Mouse (Mus musculus): ENCODE results near the gene Itprip. TPM values are rescaled to one million over a fixed set of nuclear protein-coding genes. Genes with fewer than 3 reads are reported as not detected.
"Not testable (repeated sequence)": the region's sequence is repeated elsewhere in the genome, so short reads cannot be mapped to it uniquely, and the experiment has no call there.

Gene Itprip
- polyA plus RNA-seq, 1 experiment: 16.9 TPM

DNA sequence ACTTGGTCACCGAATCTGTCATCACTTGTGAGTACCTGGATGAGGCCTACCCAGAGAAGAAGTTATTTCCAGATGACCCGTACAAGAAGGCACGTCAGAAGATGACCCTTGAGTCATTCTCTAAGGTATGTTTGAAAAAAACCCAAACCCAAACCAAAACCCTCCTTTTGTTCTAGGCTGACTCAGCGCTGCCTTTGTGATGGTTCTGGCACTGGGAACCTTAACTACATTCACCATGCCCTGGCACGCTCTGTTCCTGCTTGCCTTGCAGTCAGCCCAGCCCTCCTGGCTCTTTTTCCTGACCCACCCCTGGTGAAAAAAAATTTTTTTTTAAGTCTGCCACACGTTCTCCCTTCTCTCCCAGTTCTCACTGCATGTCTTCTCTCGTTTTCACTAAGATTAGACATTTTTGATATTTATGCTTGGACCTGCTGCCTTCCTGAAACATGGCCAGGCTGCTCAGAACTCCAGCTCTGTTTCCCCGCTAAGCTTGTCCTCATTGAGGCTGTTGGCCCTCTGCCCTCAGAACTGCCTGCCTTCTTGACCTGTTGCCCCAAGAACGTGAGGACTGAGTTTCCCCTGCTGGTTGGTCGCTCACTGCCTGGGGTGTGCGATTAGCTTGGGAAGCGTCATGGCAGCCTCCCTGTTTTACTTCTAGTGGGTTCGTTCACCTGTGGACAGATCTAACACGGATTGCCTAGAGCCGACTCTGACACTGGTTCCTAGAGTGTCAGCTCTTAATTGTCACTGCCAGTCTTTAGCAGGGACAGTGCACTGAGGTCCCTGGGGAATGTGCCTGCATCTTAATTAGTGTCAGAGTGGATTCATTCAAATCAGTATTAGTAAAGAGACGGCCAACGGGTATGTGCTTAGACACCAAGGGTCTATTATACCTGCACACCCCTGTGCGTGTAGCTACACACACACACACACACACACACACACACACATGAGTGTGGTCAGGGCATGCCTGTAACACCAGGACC is 60.8 kb downstream of the Itprip start:
- no peak overlapping the region for H3K27ac ChIP-seq (ENCODE audit: insufficient read depth, low read length)
- no peak overlapping the region for H3K4me3 ChIP-seq (ENCODE audit: extremely low read depth, insufficient read depth, insufficient read length)
- peaks cover 6% of the 10 kb centered on the region; the same call in 1 of the 2 replicates for H3K27me3 ChIP-seq (ENCODE audit: control insufficient read depth, insufficient read depth, low read length)
- H3K36me3 ChIP-seq (ENCODE audit: control insufficient read depth, insufficient read depth, low read length): no peaks in the 10 kb centered on the region
- no peak for TF ChIP-seq CTCF (IDR thresholded peaks at IDR 0.05; ENCODE audit: extremely low read depth, insufficient read depth, insufficient read length, insufficient replicate concordance)
- TF ChIP-seq POLR2A (IDR thresholded peaks at IDR 0.05; ENCODE audit: low read depth, low read length): no peak
- H3K4me1 ChIP-seq (ENCODE audit: control insufficient read depth, insufficient read depth, insufficient read length): peaks cover 8% of the 10 kb centered on the region
- 87% methylated on average over 18 of the region's 18 CpGs for WGBS
- DNase-seq (ENCODE audit: low read depth in 1 of 2, low spot score in 2 of 2): no peak

DNA sequence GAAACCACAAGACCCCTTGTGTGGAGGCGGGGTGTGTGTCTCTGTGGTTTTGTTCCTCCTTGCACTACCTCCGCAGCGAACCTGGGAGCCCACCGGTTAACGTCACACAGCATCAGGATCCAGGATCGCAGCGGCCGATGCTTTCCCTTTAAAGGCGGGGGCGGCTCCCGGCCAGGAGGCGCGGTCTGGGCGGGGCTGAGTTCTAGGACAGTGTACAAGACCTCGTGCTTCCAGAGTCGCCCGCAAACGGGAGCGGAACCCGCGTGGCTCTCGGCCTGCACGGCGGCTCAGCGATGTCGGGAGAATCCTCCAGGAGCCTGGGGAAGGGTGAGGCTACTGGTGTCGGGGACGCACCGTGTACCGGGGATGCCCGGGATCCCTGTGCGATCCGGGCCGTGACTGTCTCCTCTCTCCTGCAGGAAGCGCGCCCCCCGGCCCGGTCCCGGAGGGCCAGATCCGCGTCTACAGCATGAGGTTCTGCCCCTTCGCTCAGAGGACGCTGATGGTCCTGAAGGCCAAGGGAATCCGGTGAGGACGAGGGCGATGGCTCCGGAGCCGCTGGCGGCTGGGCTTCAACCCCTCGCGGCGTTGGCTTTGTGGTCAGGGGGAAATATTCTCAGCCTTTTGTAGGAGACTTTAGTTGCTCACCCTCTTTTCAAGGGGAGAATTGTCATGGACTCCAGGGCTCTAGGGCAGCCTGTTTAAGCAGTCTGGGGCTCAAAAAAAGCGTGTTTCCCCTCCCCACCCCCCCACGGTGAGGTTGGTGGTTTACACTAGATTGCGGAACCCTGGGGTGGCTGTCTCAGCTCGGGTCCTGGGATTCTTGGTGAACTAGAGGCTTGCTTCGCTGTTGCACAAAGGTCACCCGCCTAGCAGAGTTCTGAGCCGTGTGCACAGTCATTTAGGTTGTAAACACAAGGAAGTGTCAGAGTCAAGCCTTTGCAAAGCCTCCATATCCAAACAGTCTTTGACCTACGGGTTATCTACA is 64.0 kb downstream of the Itprip start, which contains the start of gene Gsto1:
TSS of gene Gsto1 (plus strand) at position 175 of the 988 bp plus-strand sequence.
- Histone ChIP-seq H3K27ac (ENCODE audit: insufficient read depth, low read length) (no peak within 1 kb of the TSS; the same call in 1 of the 2 replicates), H3K4me1 (ENCODE audit: control insufficient read depth, insufficient read depth, insufficient read length) (peaks cover 8% of the 10 kb centered on the region)
- WGBS: under 1% methylated on average over 60 of the region's 60 CpGs

DNA sequence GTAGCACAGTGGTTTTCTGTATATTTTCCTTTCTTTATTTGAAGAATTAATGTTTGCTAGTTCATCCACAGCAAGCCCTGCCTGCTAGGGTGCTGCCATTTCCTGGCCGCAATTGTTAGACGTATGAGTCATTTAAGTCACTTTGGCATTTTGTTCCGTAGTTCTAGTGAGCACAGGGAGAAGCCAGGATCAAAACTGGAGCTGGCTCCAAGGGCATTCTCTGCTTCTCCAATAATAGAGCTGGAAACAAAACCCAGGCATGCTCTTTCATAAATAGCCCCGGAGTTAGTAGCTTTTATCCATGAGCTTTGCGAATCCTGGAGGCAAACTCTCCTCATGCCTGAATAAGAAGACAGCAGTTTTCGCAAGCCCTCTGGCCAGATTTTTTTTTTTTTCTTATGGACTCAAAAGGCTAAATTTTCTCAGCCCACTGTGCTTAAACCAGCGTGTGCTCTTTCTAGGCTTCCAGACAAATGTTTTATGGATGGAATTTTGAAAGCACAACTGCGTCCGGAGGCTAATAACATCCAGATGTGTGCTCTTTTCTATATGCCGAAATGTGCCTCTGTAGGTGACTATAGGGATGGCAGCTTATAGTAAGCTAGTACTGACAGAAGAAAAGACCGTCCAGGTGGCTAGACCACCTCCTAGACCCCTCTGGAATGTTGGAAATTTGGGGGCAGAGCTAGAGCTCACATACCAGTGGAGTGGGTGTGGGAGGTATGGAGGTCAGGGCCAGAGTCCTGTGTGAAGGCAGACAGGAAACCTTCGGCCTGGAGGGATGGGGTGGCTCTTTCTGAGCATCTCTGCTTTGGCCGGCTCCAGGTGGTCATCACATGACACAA is 64.9 kb downstream of the Itprip start:
- H3K4me3 ChIP-seq (ENCODE audit: extremely low read depth, insufficient read depth, insufficient read length): peak overlapping the region; percentile 73; the same call in 1 of the 2 replicates
- WGBS: 38% methylated on average over 13 of the region's 13 CpGs
- peaks cover 10% of the 10 kb centered on the region for H3K4me1 ChIP-seq (ENCODE audit: control insufficient read depth, insufficient read depth, insufficient read length)
- TF ChIP-seq POLR2A (IDR thresholded peaks at IDR 0.05; ENCODE audit: low read depth, low read length): no peak
- TF ChIP-seq CTCF (IDR thresholded peaks at IDR 0.05; ENCODE audit: extremely low read depth, insufficient read depth, insufficient read length, insufficient replicate concordance): no peak
- DNase-seq (ENCODE audit: low read depth in 1 of 2, low spot score in 2 of 2): no peak
- no peak overlapping the region for H3K27ac ChIP-seq (ENCODE audit: insufficient read depth, low read length)
- no peaks in the 10 kb centered on the region for H3K36me3 ChIP-seq (ENCODE audit: control insufficient read depth, insufficient read depth, low read length)
- H3K27me3 ChIP-seq (ENCODE audit: control insufficient read depth, insufficient read depth, low read length): peaks cover 6% of the 10 kb centered on the region; the same call in 1 of the 2 replicates

More for the DNA sequence above, 64.0 kb downstream of the Itprip start, which contains the start of gene Gsto1:
- Histone ChIP-seq H3K4me3 (ENCODE audit: extremely low read depth, insufficient read depth, insufficient read length) (peak within 1 kb of the TSS; percentile 73), H3K36me3 (ENCODE audit: control insufficient read depth, insufficient read depth, low read length) (no peaks in the 10 kb centered on the region), H3K27me3 (ENCODE audit: control insufficient read depth, insufficient read depth, low read length) (peaks cover 6% of the 10 kb centered on the region; the same call in 1 of the 2 replicates)
- peak in 1 of 2 experiments; percentile 65 for DNase-seq (ENCODE audit: low read depth in 1 of 2, low spot score in 2 of 2)
- TF ChIP-seq CTCF (IDR thresholded peaks at IDR 0.05; ENCODE audit: extremely low read depth, insufficient read depth, insufficient read length, insufficient replicate concordance) (no peak), POLR2A (IDR thresholded peaks at IDR 0.05; ENCODE audit: low read depth, low read length) (no peak)

DNA sequence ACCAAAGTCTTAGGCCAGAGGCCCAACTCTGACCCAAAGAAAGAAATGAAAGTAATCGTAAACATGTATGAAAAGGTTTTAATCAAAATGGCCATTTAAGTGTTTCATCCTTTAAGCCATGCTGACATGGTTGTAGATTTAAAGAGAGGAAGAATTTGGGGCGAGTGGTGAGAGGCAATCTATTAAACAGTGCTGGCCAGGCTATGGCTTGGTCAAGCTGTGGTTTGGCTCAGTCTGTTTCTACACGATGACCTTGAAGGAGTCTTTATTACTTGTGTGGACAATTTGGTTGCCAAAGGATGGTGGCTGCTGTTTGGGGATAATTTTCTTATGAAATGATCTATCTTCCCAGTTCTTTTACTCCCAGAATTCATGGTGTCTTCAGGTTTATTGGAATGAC is 66.0 kb downstream of the Itprip start:
- 84% methylated on average over 3 of the region's 3 CpGs for WGBS
- no peak overlapping the region for H3K27ac ChIP-seq (ENCODE audit: insufficient read depth, low read length)
- H3K4me3 ChIP-seq (ENCODE audit: extremely low read depth, insufficient read depth, insufficient read length): no peak overlapping the region
- peaks cover 10% of the 10 kb centered on the region for H3K4me1 ChIP-seq (ENCODE audit: control insufficient read depth, insufficient read depth, insufficient read length)
- no peak for DNase-seq (ENCODE audit: low read depth in 1 of 2, low spot score in 2 of 2)
- TF ChIP-seq POLR2A (IDR thresholded peaks at IDR 0.05; ENCODE audit: low read depth, low read length) (no peak), CTCF (IDR thresholded peaks at IDR 0.05; ENCODE audit: extremely low read depth, insufficient read depth, insufficient read length, insufficient replicate concordance) (no peak)
- H3K36me3 ChIP-seq (ENCODE audit: control insufficient read depth, insufficient read depth, low read length): no peaks in the 10 kb centered on the region
- peaks cover 6% of the 10 kb centered on the region; the same call in 1 of the 2 replicates for H3K27me3 ChIP-seq (ENCODE audit: control insufficient read depth, insufficient read depth, low read length)

DNA sequence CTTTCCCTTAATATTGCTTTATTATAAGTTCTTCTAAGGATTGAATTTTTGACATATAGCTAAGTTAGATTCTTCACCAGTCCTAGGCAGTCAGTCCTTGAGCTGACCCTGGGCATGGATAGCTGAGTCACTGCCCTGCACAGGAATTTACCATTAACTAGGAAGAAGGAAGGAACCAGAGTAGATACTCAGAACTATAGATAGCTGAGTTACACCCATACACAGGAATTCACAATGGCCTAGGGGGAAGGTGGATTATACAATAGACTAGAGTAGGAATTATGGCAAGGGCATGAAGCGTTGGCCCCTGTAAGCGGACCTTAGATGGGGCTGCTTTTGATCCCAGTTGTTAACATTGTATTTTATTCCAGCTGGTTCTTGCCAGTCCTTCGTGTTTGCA is 67.0 kb downstream of the Itprip start:
- peaks cover 10% of the 10 kb centered on the region for H3K4me1 ChIP-seq (ENCODE audit: control insufficient read depth, insufficient read depth, insufficient read length)
- 78% methylated on average over 3 of the region's 3 CpGs for WGBS

DNA sequence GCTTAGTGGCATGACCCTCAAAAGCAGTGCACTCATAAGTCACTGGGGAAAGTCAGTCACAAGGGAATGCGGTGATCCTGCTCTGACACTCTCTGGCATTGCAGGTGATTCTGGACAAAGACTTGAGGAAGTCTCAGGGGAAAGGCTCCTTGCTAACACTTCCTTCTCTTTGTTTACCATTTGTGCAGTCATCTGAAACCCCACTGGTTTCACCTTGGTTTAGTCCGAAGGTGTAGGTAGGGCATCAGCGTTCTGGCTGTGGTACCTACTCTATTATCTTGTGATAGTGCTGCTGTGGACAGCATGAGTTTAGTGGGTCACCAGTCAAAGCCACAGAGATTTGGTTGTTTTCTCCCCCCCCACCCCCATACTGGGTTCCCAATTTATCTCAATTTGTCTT is 69.4 kb downstream of the Itprip start:
- TF ChIP-seq CTCF (IDR thresholded peaks at IDR 0.05; ENCODE audit: extremely low read depth, insufficient read depth, insufficient read length, insufficient replicate concordance) (no peak), POLR2A (IDR thresholded peaks at IDR 0.05; ENCODE audit: low read depth, low read length) (no peak)
- Histone ChIP-seq H3K4me3 (ENCODE audit: extremely low read depth, insufficient read depth, insufficient read length) (no peak overlapping the region), H3K36me3 (ENCODE audit: control insufficient read depth, insufficient read depth, low read length) (no peaks in the 10 kb centered on the region), H3K27ac (ENCODE audit: insufficient read depth, low read length) (no peak overlapping the region), H3K27me3 (ENCODE audit: control insufficient read depth, insufficient read depth, low read length) (peaks cover 2% of the 10 kb centered on the region; the same call in 1 of the 2 replicates), H3K4me1 (ENCODE audit: control insufficient read depth, insufficient read depth, insufficient read length) (peaks cover 7% of the 10 kb centered on the region; the same call in 1 of the 2 replicates)
- 70% methylated on average over 3 of the region's 3 CpGs for WGBS
- DNase-seq (ENCODE audit: low read depth in 1 of 2, low spot score in 2 of 2): no peak

More for the DNA sequence above, 67.0 kb downstream of the Itprip start:
- not testable (repeated sequence) for H3K27me3 ChIP-seq (ENCODE audit: control insufficient read depth, insufficient read depth, low read length); DNase-seq (ENCODE audit: low read depth in 1 of 2, low spot score in 2 of 2); H3K36me3 ChIP-seq (ENCODE audit: control insufficient read depth, insufficient read depth, low read length); H3K4me3 ChIP-seq (ENCODE audit: extremely low read depth, insufficient read depth, insufficient read length); H3K27ac ChIP-seq (ENCODE audit: insufficient read depth, low read length)

Other genes with a start within 250 kb of the Itprip start
- gene Col17a1, start 227.2 kb downstream of the Itprip start, polyA plus RNA-seq (2012; rRNA removed): 1.7 and 1.9 TPM in 2 replicates
- 16.4 and 24.5 TPM in 2 replicates for gene Sfr1, start 187.6 kb downstream of the Itprip start, polyA plus RNA-seq (2012; rRNA removed)
- 23.0 and 24.5 TPM in 2 replicates for gene Gsto1, start 64.3 kb downstream of the Itprip start, polyA plus RNA-seq (2012; rRNA removed)
- gene Gsto2, start 53.8 kb downstream of the Itprip start, polyA plus RNA-seq (2012; rRNA removed): 0.13 and 0.32 TPM in 2 replicates
- not detected in 2 replicates for gene Cfap43, start within 50 bp of the Itprip start, polyA plus RNA-seq (2012; rRNA removed)
- not detected in 2 replicates for gene Cfap58, start 18.4 kb upstream of the Itprip start, polyA plus RNA-seq (2012; rRNA removed)